Mouse (Mus musculus): ENCODE data around the gene Fam198a. TPM values are rescaled to one million over a fixed set of nuclear protein-coding genes. Genes with fewer than 3 reads are reported as not detected.

The Fam198a gene
- total RNA-seq, 2 experiments from 2014 or later, result 1.3 TPM; not detected in 1

GRCm38 (mm10) chr9:121924901-121925560, 25.8 kb upstream of the Fam198a start:
- ATAC-seq (replicated peaks; ENCODE audit: low FRiP score, low TSS enrichment, poor library complexity, severe bottlenecking), result no peak

- ATAC-seq (replicated peaks; ENCODE audit: low FRiP score, low TSS enrichment, poor library complexity, severe bottlenecking), result no peak
Measured at GRCm38 (mm10) chr9:121925959-121926358, 24.8 kb upstream of the Fam198a start.

GRCm38 (mm10) chr9:121926634-121927405, 24.0 kb upstream of the Fam198a start:
- no peak for ATAC-seq (replicated peaks; ENCODE audit: low FRiP score, low TSS enrichment, poor library complexity, severe bottlenecking)

GRCm38 (mm10) chr9:121927721-121928120, 23.1 kb upstream of the Fam198a start:
- no peak for ATAC-seq (replicated peaks; ENCODE audit: low FRiP score, low TSS enrichment, poor library complexity, severe bottlenecking)

GRCm38 (mm10) chr9:121928498-121928897, 22.3 kb upstream of the Fam198a start:
- ATAC-seq (replicated peaks; ENCODE audit: low FRiP score, low TSS enrichment, poor library complexity, severe bottlenecking), result peak; percentile 82

- ATAC-seq (replicated peaks; ENCODE audit: low FRiP score, low TSS enrichment, poor library complexity, severe bottlenecking), result no peak
Measured at GRCm38 (mm10) chr9:121934856-121935255, 15.9 kb upstream of the Fam198a start.

GRCm38 (mm10) chr9:121936952-121937351, 13.8 kb upstream of the Fam198a start:
- no peak for ATAC-seq (replicated peaks; ENCODE audit: low FRiP score, low TSS enrichment, poor library complexity, severe bottlenecking)

- ATAC-seq (replicated peaks; ENCODE audit: low FRiP score, low TSS enrichment, poor library complexity, severe bottlenecking), result 0 out of 2 replicates have a peak, but pooled peaks have one; percentile 33
Measured at GRCm38 (mm10) chr9:121937451-121937864, 13.3 kb upstream of the Fam198a start.

GRCm38 (mm10) chr9:121937944-121938355, 12.8 kb upstream of the Fam198a start:
- peak; percentile 83 for ATAC-seq (replicated peaks; ENCODE audit: low FRiP score, low TSS enrichment, poor library complexity, severe bottlenecking)

GRCm38 (mm10) chr9:121943005-121943404, 7.8 kb upstream of the Fam198a start:
- no peak for ATAC-seq (replicated peaks; ENCODE audit: low FRiP score, low TSS enrichment, poor library complexity, severe bottlenecking)

GRCm38 (mm10) chr9:121943628-121944027, 7.2 kb upstream of the Fam198a start:
- ATAC-seq (replicated peaks; ENCODE audit: low FRiP score, low TSS enrichment, poor library complexity, severe bottlenecking), result no peak

GRCm38 (mm10) chr9:121947784-121948183, 3.0 kb upstream of the Fam198a start:
- ATAC-seq (replicated peaks; ENCODE audit: low FRiP score, low TSS enrichment, poor library complexity, severe bottlenecking), result no peak

GRCm38 (mm10) chr9:121948431-121948830, 2.4 kb upstream of the Fam198a start:
- no peak for ATAC-seq (replicated peaks; ENCODE audit: low FRiP score, low TSS enrichment, poor library complexity, severe bottlenecking)

GRCm38 (mm10) chr9:121951114-121951423, 281 bp downstream of the Fam198a start:
- no peak for ATAC-seq (replicated peaks; ENCODE audit: low FRiP score, low TSS enrichment, poor library complexity, severe bottlenecking)

GRCm38 (mm10) chr9:121952596-121952995, 1.8 kb downstream of the Fam198a start:
- ATAC-seq (replicated peaks; ENCODE audit: low FRiP score, low TSS enrichment, poor library complexity, severe bottlenecking), result no peak

GRCm38 (mm10) chr9:121959966-121960635, 9.3 kb downstream of the Fam198a start:
- no peak for ATAC-seq (replicated peaks; ENCODE audit: low FRiP score, low TSS enrichment, poor library complexity, severe bottlenecking)

GRCm38 (mm10) chr9:121964941-121965340, 14.2 kb downstream of the Fam198a start:
- no peak for ATAC-seq (replicated peaks; ENCODE audit: low FRiP score, low TSS enrichment, poor library complexity, severe bottlenecking)

- peak; percentile 48 for ATAC-seq (replicated peaks; ENCODE audit: low FRiP score, low TSS enrichment, poor library complexity, severe bottlenecking)
Measured at GRCm38 (mm10) chr9:121968258-121968657, 17.5 kb downstream of the Fam198a start.

- ATAC-seq (replicated peaks; ENCODE audit: low FRiP score, low TSS enrichment, poor library complexity, severe bottlenecking), result no peak
Measured at GRCm38 (mm10) chr9:121969841-121970381, 19.1 kb downstream of the Fam198a start.

- ATAC-seq (replicated peaks; ENCODE audit: low FRiP score, low TSS enrichment, poor library complexity, severe bottlenecking), result no peak
Measured at GRCm38 (mm10) chr9:121973207-121973606, 22.4 kb downstream of the Fam198a start.

All from megakaryocyte-erythroid progenitor cell, adult 5-6 weeks (primary cell).